In genomic region chr9:64960978-64961320, GRCm38 (mm10) we compare ENCODE assay signal across 8 mouse cellular contexts. TPM values are rescaled to one million over a fixed set of nuclear protein-coding genes. Genes with fewer than 3 reads are reported as not detected.
A peak's percentile ranks its signal among the peaks of the same experiment; 100 is the strongest.
DNase-seq lines count a peak whose midpoint lies in the region; ATAC-seq and TF ChIP-seq lines count a peak whose summit lies in the region.

No protein-coding gene starts in this region.

- ATAC-seq in cerebellum, adult (ENCODE audit: insufficient number of reproducible peaks, low FRiP score, low TSS enrichment) = 0 out of 2 replicates have a peak, but pooled peaks have one; percentile 57
- peak; percentile 83 for ATAC-seq in liver, embryonic 12.5 days
- peak; percentile 69 for ATAC-seq in stomach, postnatal 0 days (ENCODE audit: low FRiP score, low TSS enrichment)

- H3K9ac ChIP-seq in liver, embryonic 12.5 days = peak overlapping the region; percentile 86
- peak overlapping the region; percentile 94 for H3K9ac ChIP-seq in stomach, postnatal 0 days (ENCODE audit: low read length)

- DNase-seq in cerebellum, adult 8-10 months = no peak
- DNase-seq in thymus, adult 2 months = no peak
- DNase-seq in thymus, postnatal 10 days (ENCODE audit: low spot score in 2 of 2) = no peak
- no peak for DNase-seq in stomach, postnatal 0 days (ENCODE audit: low spot score)
- no peak for DNase-seq in cerebellum, adult 9-11 months
- DNase-seq in layer of hippocampus, adult 9-10 months (ENCODE audit: low spot score) = no peak

- H3K27ac ChIP-seq in thymus, adult 2 months (ENCODE audit: control insufficient read depth, insufficient read depth, low read length) = peak overlapping the region; percentile 19; the same call in 1 of the 2 replicates
- peak overlapping the region; percentile 91 for H3K27ac ChIP-seq in liver, embryonic 12.5 days
- H3K27ac ChIP-seq in stomach, postnatal 0 days (replicated peaks) = peak overlapping the region; percentile 95

- no peaks in the 10 kb centered on the region for H3K9me3 ChIP-seq in liver, embryonic 12.5 days (replicated peaks)
- H3K9me3 ChIP-seq in stomach, postnatal 0 days (ENCODE audit: control insufficient read depth, low read length) = no peaks in the 10 kb centered on the region

- H3K4me3 ChIP-seq in thymus, adult 2 months (ENCODE audit: control insufficient read depth, insufficient read depth, low read length) = peak overlapping the region; percentile 79
- peak overlapping the region; percentile 79 for H3K4me3 ChIP-seq in liver, embryonic 12.5 days
- H3K4me3 ChIP-seq in stomach, postnatal 0 days (ENCODE audit: low read depth, low read length) = peak overlapping the region; percentile 86

- no peak for TF ChIP-seq POLR2A in thymus, adult 2 months (IDR thresholded peaks at IDR 0.05; ENCODE audit: control insufficient read depth, extremely low read depth, insufficient read depth, low read length, poor library complexity)

- peaks cover 15% of the 10 kb centered on the region for H3K36me3 ChIP-seq in thymus, adult 2 months (ENCODE audit: control insufficient read depth, insufficient read depth, low read length)
- H3K36me3 ChIP-seq in liver, embryonic 12.5 days = peaks cover 38% of the 10 kb centered on the region
- peaks cover 4% of the 10 kb centered on the region; the same call in 1 of the 2 replicates for H3K36me3 ChIP-seq in stomach, postnatal 0 days (ENCODE audit: control insufficient read depth, insufficient read depth, low read length)

- H3K4me1 ChIP-seq in thymus, adult 2 months (replicated peaks; ENCODE audit: control insufficient read depth, insufficient read depth, low read length) = peaks cover 6% of the 10 kb centered on the region
- H3K4me1 ChIP-seq in liver, embryonic 12.5 days = peaks cover 34% of the 10 kb centered on the region
- H3K4me1 ChIP-seq in stomach, postnatal 0 days (replicated peaks; ENCODE audit: control insufficient read depth, insufficient read depth) = no peaks in the 10 kb centered on the region

- H3K27me3 ChIP-seq in thymus, adult 2 months (ENCODE audit: control insufficient read depth, insufficient read depth, low read length) = no peaks in the 10 kb centered on the region
- H3K27me3 ChIP-seq in liver, embryonic 12.5 days (replicated peaks) = no peaks in the 10 kb centered on the region
- H3K27me3 ChIP-seq in stomach, postnatal 0 days (ENCODE audit: control insufficient read depth, insufficient read depth, low read length) = no peaks in the 10 kb centered on the region

- TF ChIP-seq CTCF in thymus, adult 2 months (IDR thresholded peaks at IDR 0.05; ENCODE audit: borderline replicate concordance, control insufficient read depth, extremely low read depth, insufficient read depth, low read length, poor library complexity) = no peak
- TF ChIP-seq CTCF in stomach, postnatal 0 days (IDR thresholded peaks at IDR 0.05; ENCODE audit: low read depth) = no peak

- TF ChIP-seq EP300 in stomach, postnatal 0 days (optimal IDR thresholded peaks at IDR 0.05) = no peak

- WGBS in thymus, adult 2 months = under 1% methylated on average over 17 of the region's 17 CpGs
- 3% methylated on average over 17 of the region's 17 CpGs for WGBS in liver, embryonic 12.5 days (ENCODE audit: insufficient replicate concordance)
- WGBS in stomach, postnatal 0 days = 0% methylated on average over 16 of the region's 17 CpGs

- H3K4me2 ChIP-seq in liver, embryonic 12.5 days = peak overlapping the region; percentile 75
- peak overlapping the region; percentile 69 for H3K4me2 ChIP-seq in stomach, postnatal 0 days (replicated peaks; ENCODE audit: low read depth)

RNA-seq across cellular contexts. Expression of gene Ints14, which starts 0.2 kb away (rescaled TPM):
- 24.0 and 28.3 TPM in 2 replicates for polyA plus RNA-seq in thymus, adult 2 months (2012; rRNA removed)
- 38.9 and 42.5 TPM in 2 replicates for polyA plus RNA-seq in liver, embryonic 12.5 days (2016; fragmentation: Nextera tagmentation; extraction: Ambion mirVana)
- polyA plus RNA-seq in stomach, postnatal 0 days (2015; fragmentation: Nextera tagmentation; extraction: Ambion mirVana) = 25.0 and 25.8 TPM in 2 replicates

RNA-seq across cellular contexts. Expression of gene Slc24a1, which starts 9.5 kb away (rescaled TPM):
- polyA plus RNA-seq in thymus, adult 2 months (2012; rRNA removed) = 0.05 TPM in 1 of 2 replicates, not detected in the other
- polyA plus RNA-seq in liver, embryonic 12.5 days (2016; fragmentation: Nextera tagmentation; extraction: Ambion mirVana) = 0.11 and 0.13 TPM in 2 replicates
- polyA plus RNA-seq in stomach, postnatal 0 days (2015; fragmentation: Nextera tagmentation; extraction: Ambion mirVana) = 0.01 and 0.05 TPM in 2 replicates

Comparison
In these comparisons a context has a peak if more than half of its experiments do, and no peak if none do; other contexts are left out.
1. H3K27ac ChIP-seq: peak in every context shown above with its lines; median percentile 95 in stomach, postnatal 0 days; 91 in liver, embryonic 12.5 days; 19 in thymus, adult 2 months.